Mouse (Mus musculus): ENCODE measurements around the gene Zfp358. TPM values are rescaled to one million over a fixed set of nuclear protein-coding genes. Genes with fewer than 3 reads are reported as not detected.
A peak's percentile ranks its signal among the peaks of the same experiment; 100 is the strongest.

Gene Zfp358
- total RNA-seq, 2 experiments from 2014 or later = 28.8 to 29.1 TPM

DNA sequence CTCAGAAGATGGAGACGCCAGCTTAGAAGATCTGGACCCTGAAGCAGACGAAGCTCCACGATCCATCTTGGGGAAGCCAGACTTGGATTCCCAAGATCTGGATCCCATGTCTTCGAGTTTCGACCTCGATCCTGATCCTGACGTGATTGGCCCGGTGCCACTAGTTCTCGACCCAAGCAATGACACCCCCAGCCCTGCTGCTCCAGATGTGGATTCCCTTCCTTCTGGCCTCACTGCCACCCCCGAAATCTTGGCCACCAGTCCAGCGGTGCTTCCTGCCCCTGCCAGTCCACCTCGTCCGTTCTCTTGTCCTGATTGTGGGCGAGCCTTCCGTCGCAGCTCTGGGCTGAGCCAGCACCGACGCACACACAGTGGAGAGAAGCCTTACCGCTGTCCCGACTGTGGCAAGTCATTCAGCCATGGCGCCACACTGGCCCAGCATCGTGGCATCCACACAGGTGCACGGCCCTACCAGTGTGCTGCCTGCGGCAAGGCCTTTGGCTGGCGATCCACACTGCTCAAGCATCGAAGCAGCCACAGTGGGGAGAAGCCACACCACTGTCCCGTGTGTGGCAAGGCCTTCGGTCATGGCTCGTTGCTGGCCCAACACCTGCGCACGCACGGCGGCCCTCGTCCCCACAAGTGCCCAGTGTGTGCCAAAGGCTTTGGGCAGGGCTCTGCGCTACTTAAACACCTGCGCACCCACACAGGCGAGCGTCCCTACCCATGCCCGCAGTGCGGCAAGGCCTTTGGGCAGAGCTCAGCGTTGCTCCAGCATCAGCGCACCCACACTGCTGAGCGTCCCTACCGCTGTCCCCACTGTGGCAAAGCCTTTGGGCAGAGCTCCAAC, 2.9 kb downstream of the Zfp358 start:
- DNase-seq = no peak
- intact Hi-C loops (cut with DNase I) = no loop called here

DNA sequence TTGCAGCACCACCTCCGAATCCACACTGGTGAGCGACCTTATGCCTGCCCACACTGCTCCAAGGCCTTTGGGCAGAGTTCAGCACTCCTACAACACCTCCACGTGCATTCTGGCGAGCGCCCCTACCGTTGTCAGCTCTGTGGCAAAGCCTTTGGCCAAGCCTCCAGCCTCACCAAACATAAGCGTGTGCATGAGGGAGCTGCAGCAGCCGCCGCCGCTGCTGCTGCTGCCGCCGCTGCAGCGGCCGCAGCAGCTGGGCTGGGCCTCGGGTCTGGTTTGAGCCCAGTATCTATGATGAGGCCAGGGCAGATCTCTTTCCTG, 3.5 kb downstream of the Zfp358 start:
- intact Hi-C loops (cut with DNase I) = no loop called here
- no peak for DNase-seq

GRCm38 (mm10) chr8:3498583-3498982, 5.6 kb downstream of the Zfp358 start:
- DNase-seq = no peak
- intact Hi-C loops (cut with DNase I) = no loop called here

GRCm38 (mm10) chr8:3499751-3500150, 6.8 kb downstream of the Zfp358 start:
- DNase-seq = no peak
- intact Hi-C loops (cut with DNase I) = no loop called here

GRCm38 (mm10) chr8:3500235-3501090, 7.5 kb downstream of the Zfp358 start, which contains the start of gene Mcoln1:
Gene Mcoln1, plus strand, starts transcription at chr8:3500457.
- DNase-seq = peak; percentile 97
- intact Hi-C loops (cut with DNase I) = no loop called here

DNA sequence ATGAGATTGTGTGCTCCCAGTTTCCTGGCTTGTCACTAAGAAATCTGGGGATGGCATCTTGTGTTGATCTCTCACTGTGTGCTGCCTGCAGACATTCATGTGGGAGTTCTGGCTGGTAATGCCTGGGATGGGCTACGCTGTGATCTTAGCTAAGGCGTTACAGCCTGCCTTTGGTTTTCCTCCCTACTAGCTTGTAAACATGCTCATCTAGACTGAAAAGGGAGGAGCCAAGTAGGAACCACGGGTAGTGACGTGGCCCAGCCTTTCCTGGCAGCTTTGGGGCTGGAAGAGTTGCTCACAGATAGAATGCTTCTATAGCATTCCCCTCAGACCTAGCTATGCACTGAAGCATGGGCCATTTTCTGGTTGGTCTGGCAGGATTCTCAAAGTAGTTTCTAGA, 9.3 kb downstream of the Zfp358 start:
- intact Hi-C loops (cut with DNase I) = no loop called here
- DNase-seq = no peak

- DNase-seq = no peak
Measured at GRCm38 (mm10) chr8:3507979-3508754, 15.2 kb downstream of the Zfp358 start.

DNA sequence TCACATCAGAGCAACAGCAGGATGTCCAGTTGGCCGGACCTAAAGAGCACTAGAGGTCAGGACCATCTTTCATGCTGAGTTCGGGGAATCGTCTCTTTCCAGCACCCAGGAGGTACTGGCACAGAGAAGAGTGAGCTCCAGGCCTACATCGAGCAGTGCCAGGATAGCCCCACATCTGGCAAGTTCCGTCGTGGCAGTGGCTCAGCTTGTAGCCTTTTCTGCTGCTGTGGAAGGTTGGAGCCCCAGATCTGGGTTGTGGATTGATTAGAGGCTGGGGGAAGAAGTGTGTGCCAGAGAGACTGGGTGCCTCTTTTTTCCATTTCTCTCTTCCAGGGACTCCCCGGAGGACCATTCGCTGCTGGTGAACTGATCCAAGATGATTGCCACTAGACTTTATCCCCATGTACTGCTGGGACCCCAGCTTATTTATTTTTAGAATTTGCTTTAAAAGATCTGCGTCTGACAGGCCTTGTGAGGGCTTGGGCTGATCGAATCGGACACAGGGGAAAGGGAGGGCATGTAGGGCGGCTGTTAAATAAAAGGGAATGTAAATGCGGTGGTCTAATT, 21.8 kb downstream of the Zfp358 start:
- DNase-seq = no peak
- intact Hi-C loops (cut with DNase I) = no loop called here

More at GRCm38 (mm10) chr8:3507979-3508754, 15.2 kb downstream of the Zfp358 start:
- intact Hi-C loops (cut with DNase I) = no loop called here

DNA sequence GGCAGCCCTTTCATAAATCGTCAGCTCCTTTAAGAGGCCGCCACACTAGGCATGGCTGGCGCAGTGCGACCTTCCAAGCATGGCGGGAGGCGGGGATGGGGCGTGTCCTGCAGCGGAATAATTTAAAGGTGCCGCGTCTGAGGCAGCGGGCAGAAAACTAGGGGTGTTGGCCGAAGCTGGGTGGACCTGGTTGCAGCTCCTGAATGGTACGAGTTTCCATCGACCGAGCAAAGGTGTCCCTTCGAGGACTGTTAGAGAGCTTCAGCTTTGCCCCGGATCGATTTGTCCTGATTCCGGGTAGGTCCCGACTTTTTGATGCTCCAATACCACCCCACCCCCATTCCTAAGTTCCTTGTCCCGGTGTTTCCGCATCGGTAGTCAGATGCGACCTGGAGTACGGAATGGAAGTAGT, 22.3 kb downstream of the Zfp358 start, which contains the start of gene Pnpla6:
Pnpla6 (plus strand) TSS at position 125 of the 412 bp plus-strand sequence.
- DNase-seq = peak; percentile 85 to 90
- intact Hi-C loops (cut with DNase I) = no loop called here

DNA sequence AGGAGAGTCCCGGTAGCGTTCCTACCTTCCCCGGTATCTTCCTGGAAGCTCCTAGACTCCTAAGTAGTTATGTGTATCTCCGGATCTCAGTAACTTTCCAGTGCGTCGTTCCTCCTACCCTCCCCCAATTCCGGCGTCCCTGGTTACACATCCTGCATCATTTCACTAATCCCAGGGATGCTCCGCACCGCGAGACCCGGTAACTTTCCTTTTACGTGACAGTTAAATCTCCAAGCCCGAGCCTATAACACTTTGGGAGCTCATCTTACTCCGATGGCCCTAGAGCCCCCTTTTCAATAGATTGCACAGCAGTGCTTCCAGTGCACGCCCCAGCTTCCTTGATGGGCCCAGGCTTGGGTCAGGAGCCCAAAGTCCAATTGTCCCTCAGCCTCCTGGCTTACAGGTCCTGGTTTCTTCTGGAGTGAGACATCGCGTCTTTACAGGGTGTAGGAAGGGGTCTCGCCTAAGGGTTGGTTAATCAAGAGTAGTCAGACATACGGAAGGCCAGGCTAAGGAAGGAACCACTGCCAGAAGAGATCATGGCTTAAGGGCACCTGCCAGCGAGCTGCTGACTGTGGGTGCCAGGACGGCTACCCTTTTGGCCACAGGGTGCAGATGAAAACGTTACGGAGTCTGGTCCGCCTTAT, 23.0 kb downstream of the Zfp358 start:
- intact Hi-C loops (cut with DNase I) = no loop called here
- peak in 1 of 2 experiments; percentile 33 for DNase-seq

- intact Hi-C loops (cut with DNase I) = no loop called here
- DNase-seq = peak; percentile 84 to 89
Measured at GRCm38 (mm10) chr8:3516450-3517116, 23.6 kb downstream of the Zfp358 start.

GRCm38 (mm10) chr8:3517117-3517495, 24.2 kb downstream of the Zfp358 start:
- no peak for DNase-seq
- intact Hi-C loops (cut with DNase I) = no loop called here

DNA sequence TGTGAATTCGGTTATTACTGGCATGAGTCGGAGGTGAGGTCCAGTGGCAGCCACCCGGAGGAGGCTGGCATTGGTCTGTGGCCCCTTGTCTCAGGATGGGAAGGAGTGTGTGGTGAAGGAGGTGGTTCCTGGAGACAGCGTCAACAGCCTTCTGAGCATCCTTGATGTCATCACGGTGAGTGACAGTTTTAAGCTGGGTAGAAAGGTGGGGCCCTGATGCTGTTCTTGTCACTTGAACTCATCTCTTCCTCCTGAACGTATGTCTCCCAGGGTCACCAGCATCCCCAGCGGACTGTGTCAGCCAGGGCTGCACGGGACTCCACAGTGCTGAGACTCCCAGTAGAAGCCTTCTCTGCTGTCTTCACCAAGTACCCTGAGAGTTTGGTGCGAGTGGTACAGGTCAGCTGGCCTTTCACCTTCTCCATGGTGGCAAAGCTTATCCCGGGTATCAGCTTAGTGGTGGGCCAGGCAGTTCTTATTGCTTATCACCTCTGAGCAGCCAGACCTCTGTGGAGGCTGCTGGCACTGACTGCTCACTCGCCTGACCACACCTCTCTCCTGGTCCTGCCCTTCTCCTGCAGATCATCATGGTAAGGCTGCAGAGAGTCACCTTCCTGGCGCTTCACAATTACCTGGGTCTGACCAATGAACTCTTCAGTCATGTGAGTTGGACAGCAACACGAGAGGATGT, 29.2 kb downstream of the Zfp358 start:
- intact Hi-C loops (cut with DNase I) = no loop called here
- DNase-seq = no peak

DNA sequence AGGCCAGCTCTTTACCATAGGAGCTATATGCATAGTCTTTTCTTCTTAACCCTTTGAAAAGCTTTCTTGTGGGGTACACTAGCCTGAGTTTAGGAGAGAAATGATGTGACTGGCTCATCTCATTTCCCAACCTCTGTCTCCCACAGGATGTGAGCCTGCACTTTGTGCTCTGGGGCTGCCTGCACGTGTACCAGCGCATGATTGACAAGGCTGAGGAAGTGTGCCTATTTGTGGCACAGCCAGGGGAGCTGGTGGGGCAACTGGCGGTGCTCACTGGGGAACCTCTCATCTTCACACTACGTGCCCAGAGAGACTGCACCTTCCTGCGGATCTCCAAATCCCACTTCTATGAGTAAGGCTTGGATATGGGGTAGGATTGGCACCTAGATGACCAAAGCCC, 37.9 kb downstream of the Zfp358 start:
- intact Hi-C loops (cut with DNase I) = no loop called here
- no peak for DNase-seq

DNA sequence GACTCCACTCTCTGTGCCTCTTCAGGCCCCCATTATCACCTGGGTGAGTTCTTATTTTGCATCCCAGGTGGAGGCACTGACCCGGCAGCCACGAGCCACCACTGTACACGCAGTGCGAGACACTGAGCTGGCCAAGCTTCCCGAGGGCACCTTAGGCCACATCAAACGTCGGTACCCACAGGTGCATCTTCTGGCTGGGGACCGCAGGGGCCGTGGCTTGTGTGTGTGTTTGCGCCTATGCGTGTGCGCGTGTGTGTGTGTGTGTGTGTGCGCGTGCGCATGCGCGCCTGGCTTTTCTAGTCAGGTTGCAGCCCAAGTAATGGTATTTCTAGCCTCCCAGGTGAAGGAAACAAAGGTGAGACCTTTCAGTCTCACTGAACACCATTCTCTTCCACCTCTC, 39.0 kb downstream of the Zfp358 start:
- intact Hi-C loops (cut with DNase I) = no loop called here

DNA sequence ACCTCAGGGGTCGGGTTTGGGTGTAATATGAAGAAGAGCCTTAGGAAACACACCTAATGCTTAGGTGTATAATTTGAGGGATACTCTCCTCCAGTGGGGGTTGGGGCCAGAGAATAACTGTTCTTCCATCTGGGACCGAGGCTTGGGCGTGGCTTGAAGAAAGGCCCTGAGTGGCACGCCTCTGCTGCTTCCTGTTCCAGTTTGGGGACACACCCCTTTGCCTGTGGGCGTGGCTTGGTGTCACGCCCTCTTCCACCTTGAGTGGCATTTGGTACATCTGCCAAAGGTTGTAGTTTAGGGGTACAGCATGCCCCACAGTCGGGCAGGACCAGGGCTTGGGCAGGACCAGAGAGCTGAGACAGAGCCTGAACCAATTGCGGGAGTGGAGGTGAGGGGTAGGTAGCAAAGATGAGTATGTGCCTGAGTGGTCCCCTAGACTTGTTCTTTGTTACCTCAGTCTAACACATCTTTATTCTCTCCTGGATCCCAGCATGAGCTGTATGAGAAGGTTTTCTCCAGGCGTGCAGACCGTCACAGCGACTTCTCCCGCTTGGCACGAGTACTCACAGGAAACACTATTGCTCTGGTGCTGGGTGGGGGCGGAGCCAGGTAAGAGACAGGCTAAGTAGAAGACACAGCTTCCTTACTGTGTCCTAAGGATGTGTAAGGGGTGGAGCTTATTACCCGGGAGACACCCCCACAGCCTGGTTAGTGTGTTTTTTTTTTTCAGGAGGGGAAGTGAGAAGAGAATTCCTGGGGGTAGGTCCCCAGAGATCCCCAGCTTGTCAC, 43.3 kb downstream of the Zfp358 start:
- intact Hi-C loops (cut with DNase I) = no loop called here
- DNase-seq = no peak

More for the DNA sequence above, 39.0 kb downstream of the Zfp358 start:
- DNase-seq = no peak

DNA sequence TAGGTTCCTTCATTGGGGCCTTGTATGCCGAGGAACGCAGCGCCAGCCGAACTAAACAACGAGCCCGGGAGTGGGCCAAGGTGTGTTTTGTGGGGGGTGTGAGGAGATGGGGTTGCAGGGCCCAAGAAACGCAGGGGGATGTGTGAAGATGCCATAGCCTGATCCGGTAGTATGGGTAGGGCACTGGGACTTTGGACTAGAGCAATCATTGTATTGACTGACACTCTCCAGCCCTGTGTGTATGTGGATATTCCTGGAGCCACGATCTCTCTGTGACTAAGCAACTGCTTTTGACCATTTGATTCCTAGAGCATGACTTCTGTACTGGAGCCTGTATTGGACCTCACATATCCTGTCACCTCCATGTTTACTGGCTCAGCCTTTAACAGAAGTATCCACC, 44.0 kb downstream of the Zfp358 start:
- no peak for DNase-seq
- intact Hi-C loops (cut with DNase I) = no loop called here

DNA sequence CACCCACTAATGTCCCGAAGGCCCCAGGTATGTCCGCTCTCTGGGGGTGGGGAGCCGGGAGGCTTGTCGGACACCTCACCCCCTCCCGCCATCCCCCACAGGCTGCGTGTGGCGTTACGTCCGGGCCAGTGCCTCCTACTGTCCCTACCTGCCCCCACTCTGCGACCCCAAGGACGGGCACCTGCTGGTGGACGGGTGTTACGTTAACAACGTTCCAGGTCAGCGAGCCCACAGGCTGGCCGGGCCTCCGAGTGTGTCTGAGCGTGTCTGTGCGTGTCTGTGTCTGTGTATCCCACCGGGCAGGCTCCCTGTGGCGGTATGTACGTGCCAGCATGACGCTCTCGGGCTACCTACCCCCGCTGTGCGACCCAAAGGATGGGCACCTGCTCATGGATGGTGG, 44.7 kb downstream of the Zfp358 start:
- DNase-seq = no peak
- intact Hi-C loops (cut with DNase I) = no loop called here

Data from gastrocnemius, postnatal 36 days (tissue).